Mouse (Mus musculus) neural tube, embryonic 12.5 days (tissue): ENCODE measurements at regions not wholly inside any gene's neighbourhood (a gene's known extent, or its start where the extent isn't known, plus 50 kb on each side); places are given as distances from the start of the nearest gene placed in this dataset.
A peak's percentile ranks its signal among the peaks of the same experiment; 100 is the strongest.

ENCODE experiments used
- ATAC-seq: fragments of 200-750 bp; cut with Nextera tagmentation; 2 replicates; pipeline ENCODE4 v1.8.0; 2017; ENCODE audit warnings: low read depth, mild to moderate bottlenecking, moderate TSS enrichment, moderate library complexity; ENCODE audit not compliant: low FRiP score
- H3K27ac ChIP-seq: fragments of 300-500 bp; sonication (generic); 2 replicates; pipeline ENCODE4 v1.5.1; 2016
- H3K27me3 ChIP-seq: fragments of 300-500 bp; sonication (generic); replicated peaks from 2 replicates; pipeline ENCODE4 v1.6.1; 2016; ENCODE audit warnings: mild to moderate bottlenecking
- H3K36me3 ChIP-seq: fragments of 300-500 bp; sonication (generic); 2 replicates; pipeline ENCODE4 v1.6.1; 2016; ENCODE audit warnings: mild to moderate bottlenecking
- H3K4me1 ChIP-seq: fragments of 300-500 bp; sonication (generic); 2 replicates; pipeline ENCODE4 v1.6.1; 2016
- H3K4me2 ChIP-seq: fragments of 300-500 bp; sonication (generic); replicated peaks from 2 replicates; pipeline ENCODE4 v1.6.1; 2016; ENCODE audit warnings: mild to moderate bottlenecking
- H3K4me3 ChIP-seq: fragments of 300-500 bp; sonication (generic); 2 replicates; pipeline ENCODE4 v1.5.1; 2016
- H3K9ac ChIP-seq: fragments of 300-500 bp; sonication (generic); 2 replicates; pipeline ENCODE4 v1.6.1; 2016; ENCODE audit warnings: mild to moderate bottlenecking
- H3K9me3 ChIP-seq: fragments of 300-500 bp; sonication (generic); 2 replicates; pipeline ENCODE4 v1.6.1; 2016; ENCODE audit warnings: mild to moderate bottlenecking
- WGBS: fragments of 180-500 bp; shearing (Covaris S2); methylation state at CpG from one replicate; pipeline ENCODE4 v1.1.7; 2016; 5-methylcytosine and 5-hydroxymethylcytosine counted together

DNA sequence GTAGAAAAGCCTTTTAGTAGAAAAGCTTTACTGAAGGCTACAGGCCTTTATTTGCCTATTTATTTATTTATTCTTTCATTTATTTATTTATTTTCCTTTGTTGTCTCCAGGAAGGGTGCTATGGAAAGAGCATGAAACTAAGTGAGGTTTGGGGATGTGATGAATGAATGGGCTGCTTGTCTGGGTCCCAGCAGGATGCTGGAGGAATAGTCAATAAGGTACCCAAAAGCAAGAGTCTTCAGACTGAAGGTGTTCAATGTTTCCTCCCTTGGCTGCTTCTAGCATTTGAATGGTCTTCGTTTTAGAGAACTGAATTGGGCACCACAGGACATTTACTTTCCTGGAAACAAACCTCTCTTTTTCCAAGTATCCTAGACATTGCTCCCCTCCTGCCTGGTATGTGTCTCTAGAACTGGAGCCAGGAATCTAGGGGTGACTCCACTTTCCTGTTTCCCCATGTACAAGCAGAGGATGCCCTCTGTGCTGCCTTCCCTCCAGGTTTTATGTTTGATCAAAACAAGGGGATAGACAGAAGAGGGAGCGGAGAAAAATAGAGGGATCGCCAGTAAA, 444.5 kb upstream of the Gm6657 start:
- H3K4me1 ChIP-seq = no peaks in the 10 kb centered on the region
- H3K9me3 ChIP-seq = no peaks in the 10 kb centered on the region
- 76% methylated on average over 3 of the region's 3 CpGs for WGBS
- H3K27ac ChIP-seq = no peak overlapping the region
- ATAC-seq = no peak
- no peaks in the 10 kb centered on the region for H3K36me3 ChIP-seq
- H3K9ac ChIP-seq = no peak overlapping the region
- H3K4me2 ChIP-seq = no peak overlapping the region
- no peak overlapping the region for H3K4me3 ChIP-seq
- H3K27me3 ChIP-seq = no peaks in the 10 kb centered on the region

- 89% methylated on average over 5 of the region's 5 CpGs for WGBS
- H3K27ac ChIP-seq = no peak overlapping the region
- H3K9ac ChIP-seq = no peak overlapping the region
- H3K36me3 ChIP-seq = no peaks in the 10 kb centered on the region
- H3K4me3 ChIP-seq = no peak overlapping the region
- ATAC-seq = no peak
- no peaks in the 10 kb centered on the region for H3K9me3 ChIP-seq
- H3K4me2 ChIP-seq = no peak overlapping the region
- H3K4me1 ChIP-seq = no peaks in the 10 kb centered on the region
- no peaks in the 10 kb centered on the region for H3K27me3 ChIP-seq
Measured at GRCm38 (mm10) chr12:77752181-77752580, 441.9 kb upstream of the Gm6657 start.

- H3K36me3 ChIP-seq = no peaks in the 10 kb centered on the region
- no peak overlapping the region for H3K27ac ChIP-seq
- no peak overlapping the region for H3K4me3 ChIP-seq
- no peaks in the 10 kb centered on the region for H3K9me3 ChIP-seq
- no peaks in the 10 kb centered on the region for H3K27me3 ChIP-seq
- no peak for ATAC-seq
- H3K4me1 ChIP-seq = no peaks in the 10 kb centered on the region
- no peak overlapping the region for H3K4me2 ChIP-seq
- H3K9ac ChIP-seq = no peak overlapping the region
- WGBS = 77% methylated on average over 7 of the region's 7 CpGs
Measured at GRCm38 (mm10) chr12:77756021-77756420, 438.0 kb upstream of the Gm6657 start.

- Histone ChIP-seq H3K27me3 (no peaks in the 10 kb centered on the region), H3K27ac (no peak overlapping the region), H3K4me3 (no peak overlapping the region), H3K36me3 (no peaks in the 10 kb centered on the region), H3K9ac (no peak overlapping the region), H3K4me2 (no peak overlapping the region), H3K9me3 (no peaks in the 10 kb centered on the region), H3K4me1 (no peaks in the 10 kb centered on the region)
- ATAC-seq = no peak
- 77% methylated on average over 3 of the region's 3 CpGs for WGBS
Measured at GRCm38 (mm10) chr12:77760976-77761375, 433.1 kb upstream of the Gm6657 start.

- H3K27ac ChIP-seq = no peak overlapping the region
- H3K36me3 ChIP-seq = no peaks in the 10 kb centered on the region
- no peaks in the 10 kb centered on the region for H3K9me3 ChIP-seq
- WGBS = 72% methylated on average over 6 of the region's 6 CpGs
- no peaks in the 10 kb centered on the region for H3K27me3 ChIP-seq
- H3K9ac ChIP-seq = no peak overlapping the region
- no peaks in the 10 kb centered on the region for H3K4me1 ChIP-seq
- no peak overlapping the region for H3K4me3 ChIP-seq
- H3K4me2 ChIP-seq = no peak overlapping the region
- no peak for ATAC-seq
Measured at GRCm38 (mm10) chr12:77776011-77776546, 418.0 kb upstream of the Gm6657 start.

- Histone ChIP-seq H3K4me2 (no peak overlapping the region), H3K9ac (no peak overlapping the region), H3K4me3 (no peak overlapping the region), H3K9me3 (no peaks in the 10 kb centered on the region), H3K27me3 (no peaks in the 10 kb centered on the region), H3K4me1 (no peaks in the 10 kb centered on the region), H3K36me3 (no peaks in the 10 kb centered on the region), H3K27ac (no peak overlapping the region)
- ATAC-seq = no peak
- 90% methylated on average over 8 of the region's 8 CpGs for WGBS
Measured at GRCm38 (mm10) chr12:77776755-77777154, 417.3 kb upstream of the Gm6657 start.

DNA sequence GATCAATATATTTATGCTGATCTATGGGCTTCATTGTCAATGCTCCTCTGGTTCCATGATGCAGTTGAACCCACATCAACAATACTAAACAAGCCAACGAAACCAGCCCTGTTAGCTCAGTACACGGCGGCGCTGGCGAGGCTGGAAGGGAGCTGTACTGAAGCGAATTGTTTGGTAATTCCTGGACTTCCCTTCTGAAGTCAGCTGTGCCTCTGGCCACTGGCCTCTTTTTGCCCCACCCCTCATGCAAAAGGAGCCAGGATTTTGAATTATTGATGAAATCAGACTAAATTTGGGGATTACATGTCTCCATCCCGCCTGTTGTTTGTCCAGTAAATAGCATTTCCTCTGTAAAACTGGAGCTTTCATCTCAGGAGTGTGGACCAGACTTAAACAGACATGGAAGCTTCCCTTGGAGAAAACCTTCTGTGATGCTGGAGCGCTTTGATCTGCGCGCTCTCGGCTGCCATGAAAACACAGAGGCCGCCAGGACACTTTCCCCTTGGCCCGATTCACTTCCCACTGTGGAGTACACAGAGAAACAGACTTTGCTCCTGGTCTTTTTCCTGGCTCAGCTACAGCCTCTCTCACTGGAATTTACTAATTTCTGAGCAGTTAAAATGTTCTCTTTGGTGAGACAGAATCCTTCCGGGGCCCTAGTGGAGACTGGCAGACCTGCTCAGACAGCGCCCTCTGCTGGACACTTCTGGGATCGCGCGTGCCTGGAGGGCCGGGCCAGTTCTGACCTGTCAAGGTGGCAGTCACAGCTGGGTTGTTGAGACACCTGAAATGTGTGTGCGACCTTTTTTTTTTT, 412.9 kb upstream of the Gm6657 start:
- H3K27ac ChIP-seq = no peak overlapping the region
- H3K9ac ChIP-seq = no peak overlapping the region
- no peak overlapping the region; the same call in 1 of the 2 replicates for H3K4me3 ChIP-seq
- H3K4me1 ChIP-seq = no peaks in the 10 kb centered on the region
- ATAC-seq = peak; percentile 75
- no peaks in the 10 kb centered on the region for H3K9me3 ChIP-seq
- H3K27me3 ChIP-seq = no peaks in the 10 kb centered on the region
- no peaks in the 10 kb centered on the region for H3K36me3 ChIP-seq
- WGBS = 40% methylated on average over 20 of the region's 20 CpGs
- peak overlapping the region; percentile 39 for H3K4me2 ChIP-seq

DNA sequence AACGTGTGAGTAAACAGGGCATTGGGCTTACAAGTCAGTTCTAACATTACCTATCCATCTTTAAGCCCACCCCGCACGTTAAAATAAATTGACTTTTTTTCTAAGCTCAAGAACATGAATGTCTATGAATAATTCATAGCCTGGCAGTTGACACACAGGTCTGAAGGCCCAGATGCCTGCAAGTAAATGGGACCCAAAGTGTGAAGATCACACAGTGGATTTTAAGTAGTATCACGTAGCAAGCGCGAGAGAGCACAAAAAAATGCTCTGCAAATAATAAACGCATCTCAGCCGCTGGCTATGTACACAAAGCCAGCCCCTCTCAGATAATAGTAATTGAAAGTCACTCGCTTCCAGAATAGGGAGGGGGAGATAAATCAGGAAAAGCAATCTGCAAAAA, 410.1 kb upstream of the Gm6657 start:
- Histone ChIP-seq H3K9me3 (no peaks in the 10 kb centered on the region), H3K27ac (no peak overlapping the region), H3K9ac (no peak overlapping the region), H3K4me1 (no peaks in the 10 kb centered on the region; the same call in 1 of the 2 replicates), H3K27me3 (no peaks in the 10 kb centered on the region), H3K4me3 (no peak overlapping the region), H3K4me2 (no peak overlapping the region), H3K36me3 (no peaks in the 10 kb centered on the region)
- no peak for ATAC-seq
- WGBS = 60% methylated on average over 9 of the region's 9 CpGs

- H3K4me2 ChIP-seq = no peak overlapping the region
- H3K9me3 ChIP-seq = no peaks in the 10 kb centered on the region
- peaks cover 8% of the 10 kb centered on the region for H3K4me1 ChIP-seq
- H3K36me3 ChIP-seq = no peaks in the 10 kb centered on the region
- WGBS = 83% methylated on average over 6 of the region's 6 CpGs
- no peak overlapping the region for H3K27ac ChIP-seq
- ATAC-seq = no peak
- H3K9ac ChIP-seq = no peak overlapping the region
- H3K27me3 ChIP-seq = no peaks in the 10 kb centered on the region
- H3K4me3 ChIP-seq = no peak overlapping the region
Measured at GRCm38 (mm10) chr12:77785647-77786046, 408.4 kb upstream of the Gm6657 start.

- no peak overlapping the region for H3K27ac ChIP-seq
- no peak overlapping the region for H3K4me3 ChIP-seq
- peaks cover 8% of the 10 kb centered on the region for H3K4me1 ChIP-seq
- no peak for ATAC-seq
- H3K27me3 ChIP-seq = no peaks in the 10 kb centered on the region
- H3K9me3 ChIP-seq = no peaks in the 10 kb centered on the region
- no peak overlapping the region for H3K9ac ChIP-seq
- 67% methylated on average over 4 of the region's 4 CpGs for WGBS
- H3K4me2 ChIP-seq = no peak overlapping the region
- no peaks in the 10 kb centered on the region for H3K36me3 ChIP-seq
Measured at GRCm38 (mm10) chr12:77786678-77787077, 407.4 kb upstream of the Gm6657 start.

- no peak overlapping the region for H3K4me3 ChIP-seq
Measured at GRCm38 (mm10) chr12:77788273-77788672, 405.8 kb upstream of the Gm6657 start.

DNA sequence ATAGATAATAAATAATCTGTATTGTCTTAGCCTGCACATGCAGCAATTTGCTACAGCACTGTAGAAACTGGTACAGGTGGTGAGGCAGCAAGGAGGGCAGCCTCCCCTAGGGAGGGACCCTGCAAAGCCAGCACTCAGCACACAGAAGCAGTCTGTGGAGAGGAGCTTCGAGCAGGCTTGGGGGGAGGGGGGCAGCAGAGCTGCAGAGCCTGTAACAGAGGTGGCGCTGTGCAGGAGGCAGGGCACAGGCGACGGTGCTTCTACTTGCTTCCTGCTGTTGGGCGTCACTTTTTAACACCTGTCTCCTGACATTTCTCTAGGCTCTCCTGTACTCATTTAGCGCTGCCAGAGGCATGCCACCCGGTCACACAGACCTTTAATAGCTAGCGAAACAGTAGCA, 404.6 kb upstream of the Gm6657 start:
- peaks cover 8% of the 10 kb centered on the region for H3K4me1 ChIP-seq
- ATAC-seq = peak; percentile 75
- H3K9me3 ChIP-seq = no peaks in the 10 kb centered on the region
- no peaks in the 10 kb centered on the region for H3K36me3 ChIP-seq
- H3K4me2 ChIP-seq = peak overlapping the region; percentile 56
- 0 out of 2 replicates have a peak overlapping the region, but pooled peaks have one; percentile 22 for H3K9ac ChIP-seq
- H3K27ac ChIP-seq = no peak overlapping the region
- H3K27me3 ChIP-seq = no peaks in the 10 kb centered on the region
- 0 out of 2 replicates have a peak overlapping the region, but pooled peaks have one; percentile 19 for H3K4me3 ChIP-seq
- WGBS = 1% methylated on average over 8 of the region's 8 CpGs

More at GRCm38 (mm10) chr12:77788273-77788672, 405.8 kb upstream of the Gm6657 start:
- ATAC-seq = no peak
- H3K27me3 ChIP-seq = no peaks in the 10 kb centered on the region
- H3K36me3 ChIP-seq = no peaks in the 10 kb centered on the region
- H3K4me1 ChIP-seq = peaks cover 8% of the 10 kb centered on the region
- 68% methylated on average over 2 of the region's 2 CpGs for WGBS
- no peaks in the 10 kb centered on the region for H3K9me3 ChIP-seq
- no peak overlapping the region for H3K27ac ChIP-seq
- no peak overlapping the region for H3K4me2 ChIP-seq
- H3K9ac ChIP-seq = no peak overlapping the region
